Mouse (Mus musculus) stomach, embryonic 15.5 days (tissue): Measurements from ENCODE around the gene H2-T3. TPM values are rescaled to one million over a fixed set of nuclear protein-coding genes. Genes with fewer than 3 reads are reported as not detected.
"Not testable (repeated sequence)": the region's sequence is repeated elsewhere in the genome, so short reads cannot be mapped to it uniquely, and the experiment has no call there.

Experiments used
- ATAC-seq: fragments of 200-750 bp; cut with Nextera tagmentation; 2 replicates; pipeline ENCODE4 v1.8.0; 2017; ENCODE audit warnings: low read depth, moderate number of reproducible peaks, moderate TSS enrichment; ENCODE audit not compliant: insufficient read depth, low FRiP score
- H3K27ac ChIP-seq: fragments of 300-500 bp; sonication (generic); 2 replicates; pipeline ENCODE4 v1.5.1; 2015; ENCODE audit warnings: mild to moderate bottlenecking, inconsistent platforms
- H3K27me3 ChIP-seq: fragments of 300-500 bp; sonication (generic); replicated peaks from 2 replicates; pipeline ENCODE4 v1.6.1; 2015; ENCODE audit warnings: inconsistent platforms
- H3K36me3 ChIP-seq: fragments of 300-500 bp; sonication (generic); 2 replicates; pipeline ENCODE4 v1.6.1; 2015; ENCODE audit warnings: inconsistent platforms
- H3K4me1 ChIP-seq: fragments of 300-500 bp; sonication (generic); 2 replicates; pipeline ENCODE4 v1.6.1; 2015; ENCODE audit warnings: inconsistent platforms
- H3K4me2 ChIP-seq: fragments of 300-500 bp; sonication (generic); 2 replicates; pipeline ENCODE4 v1.6.1; 2015; ENCODE audit warnings: mild to moderate bottlenecking, inconsistent platforms
- H3K4me3 ChIP-seq: fragments of 300-500 bp; sonication (generic); replicated peaks from 2 replicates; pipeline ENCODE4 v1.5.1; 2015; ENCODE audit warnings: inconsistent platforms
- H3K9ac ChIP-seq: fragments of 300-500 bp; sonication (generic); 2 replicates; pipeline ENCODE4 v1.6.1; 2015; ENCODE audit warnings: inconsistent platforms
- H3K9me3 ChIP-seq: fragments of 300-500 bp; sonication (generic); 2 replicates; pipeline ENCODE4 v1.6.1; 2016; ENCODE audit warnings: inconsistent platforms
- WGBS: fragments of 180-500 bp; shearing (Covaris S2); methylation state at CpG from one replicate; pipeline ENCODE4 v1.1.7; 2015; 5-methylcytosine and 5-hydroxymethylcytosine counted together
- polyA plus RNA-seq: library from polyadenylated mRNA; unstranded; fragments of >200 nt; fragmentation: Nextera tagmentation; extraction: Ambion mirVana; gene quantifications from 2 replicates; pipeline ENCODE4 v1.2.1, GENCODE M21; 2015

H2-T3 gene
- polyA plus RNA-seq, 1 experiment from 2014 or later: 4.5 TPM

- H3K4me3 ChIP-seq, H3K4me1 ChIP-seq, H3K36me3 ChIP-seq, H3K9ac ChIP-seq, H3K4me2 ChIP-seq, ATAC-seq, H3K27ac ChIP-seq, H3K9me3 ChIP-seq: not testable (repeated sequence)
- 34% methylated on average over 4 of the region's 4 CpGs for WGBS
- H3K27me3 ChIP-seq: peaks cover 27% of the 10 kb centered on the region
Measured at GRCm38 (mm10) chr17:36151200-36151599, 38.9 kb downstream of the H2-T3 start.

- not testable (repeated sequence) for ATAC-seq, H3K27ac ChIP-seq, H3K4me2 ChIP-seq, H3K4me3 ChIP-seq, H3K9ac ChIP-seq, H3K36me3 ChIP-seq, H3K9me3 ChIP-seq, H3K4me1 ChIP-seq
- WGBS: 73% methylated on average over 5 of the region's 5 CpGs
- peaks cover 27% of the 10 kb centered on the region for H3K27me3 ChIP-seq
Measured at GRCm38 (mm10) chr17:36148468-36148867, 41.6 kb downstream of the H2-T3 start.

DNA sequence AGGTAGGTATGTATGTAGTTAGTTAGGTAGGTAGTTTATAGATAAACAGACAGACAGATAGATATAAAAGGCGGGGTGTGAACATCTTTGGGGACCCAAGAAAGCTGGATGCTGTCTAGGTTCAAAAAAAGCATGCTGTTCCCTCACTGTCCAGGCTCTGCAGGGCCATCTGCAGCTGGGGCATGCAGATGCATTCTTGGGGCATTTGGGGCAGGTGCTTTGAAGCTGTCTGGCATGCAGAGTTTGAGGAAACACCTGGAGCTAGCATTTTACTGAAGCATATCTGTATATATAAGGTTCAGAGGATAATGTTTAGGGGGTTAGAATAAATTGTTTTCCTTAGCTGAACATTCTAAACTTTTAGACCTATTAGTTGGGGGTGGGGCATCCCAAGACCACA, 43.1 kb downstream of the H2-T3 start:
- not testable (repeated sequence) for ATAC-seq, H3K9me3 ChIP-seq, H3K4me1 ChIP-seq, H3K9ac ChIP-seq, H3K36me3 ChIP-seq, H3K27ac ChIP-seq, H3K4me2 ChIP-seq, H3K4me3 ChIP-seq
- peaks cover 27% of the 10 kb centered on the region for H3K27me3 ChIP-seq
- 76% methylated on average over 1 of the region's 1 CpGs for WGBS

GRCm38 (mm10) chr17:36145861-36146156, 44.3 kb downstream of the H2-T3 start:
- H3K9me3 ChIP-seq, H3K9ac ChIP-seq, H3K36me3 ChIP-seq, H3K27ac ChIP-seq, ATAC-seq, H3K4me1 ChIP-seq: not testable (repeated sequence)
- H3K4me3 ChIP-seq: peak overlapping the region; percentile 42
- H3K27me3 ChIP-seq: peaks cover 29% of the 10 kb centered on the region
- WGBS: 3% methylated on average over 12 of the region's 13 CpGs
- H3K4me2 ChIP-seq: peak overlapping the region; percentile 70

DNA sequence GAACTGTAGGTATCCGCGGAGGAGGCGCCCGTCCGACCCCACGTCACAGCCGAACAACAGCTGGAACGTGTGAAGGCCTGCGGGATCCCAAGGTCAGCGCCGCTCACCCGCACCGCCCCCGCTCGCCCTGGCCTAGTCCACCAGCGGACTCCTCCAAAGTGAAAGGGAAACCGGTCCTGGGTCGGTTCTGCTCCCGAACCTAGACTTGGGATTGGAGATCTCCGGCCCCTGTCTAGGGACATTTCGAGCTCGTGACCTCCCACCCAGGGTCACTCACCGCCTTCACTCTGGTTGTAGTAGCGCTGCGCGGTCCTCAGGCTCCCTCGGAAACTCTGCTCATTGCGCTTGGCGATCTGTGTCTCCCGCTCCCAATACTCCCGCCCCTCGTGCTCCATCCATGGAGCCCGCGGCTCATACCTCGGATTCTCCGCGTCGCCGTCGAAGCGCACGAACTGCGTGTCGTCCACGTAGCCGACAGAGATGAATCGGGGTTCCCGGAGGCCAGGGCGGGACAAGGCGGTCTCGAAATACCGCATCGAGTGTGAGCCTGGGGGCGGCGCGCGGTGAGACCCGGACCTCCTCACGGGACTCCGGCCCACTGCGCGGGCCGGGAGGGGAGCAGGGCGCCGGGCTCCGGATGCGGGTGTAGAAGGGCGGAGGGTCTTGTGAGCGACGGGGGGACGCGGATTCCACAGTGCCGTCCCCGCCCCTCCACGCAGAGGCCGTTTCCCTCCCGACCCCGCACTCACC, 44.8 kb downstream of the H2-T3 start:
- Histone ChIP-seq H3K4me1 (peaks cover 10% of the 10 kb centered on the region), H3K27me3 (peaks cover 29% of the 10 kb centered on the region), H3K4me2 (peak overlapping the region; percentile 70), H3K9ac (no peak overlapping the region), H3K4me3 (peak overlapping the region; percentile 42), H3K9me3 (no peaks in the 10 kb centered on the region), H3K27ac (no peak overlapping the region), H3K36me3 (no peaks in the 10 kb centered on the region)
- no peak for ATAC-seq
- 3% methylated on average over 77 of the region's 78 CpGs for WGBS

GRCm38 (mm10) chr17:36136299-36136848, 53.7 kb downstream of the H2-T3 start:
- H3K27me3 ChIP-seq, H3K4me1 ChIP-seq, H3K4me3 ChIP-seq, H3K9me3 ChIP-seq, H3K27ac ChIP-seq, H3K9ac ChIP-seq, ATAC-seq, H3K4me2 ChIP-seq, H3K36me3 ChIP-seq: not testable (repeated sequence)
- 65% methylated on average over 1 of the region's 1 CpGs for WGBS

Other genes with a start within 250 kb of the H2-T3 start
- gene Abcf1, start 220.5 kb downstream of the H2-T3 start, polyA plus RNA-seq: 94.0 and 94.7 TPM in 2 replicates
- gene Gnl1, start 210.4 kb downstream of the H2-T3 start, polyA plus RNA-seq: 41.4 and 47.0 TPM in 2 replicates
- 27.6 and 29.0 TPM in 2 replicates for gene Prr3, start 210.1 kb downstream of the H2-T3 start, polyA plus RNA-seq
- gene H2-T24, start 169.7 kb downstream of the H2-T3 start, polyA plus RNA-seq: 2.6 and 4.2 TPM in 2 replicates
- gene H2-T23, start 157.4 kb downstream of the H2-T3 start, polyA plus RNA-seq: 11.4 and 14.8 TPM in 2 replicates
- gene H2-T22, start 147.5 kb downstream of the H2-T3 start, polyA plus RNA-seq: 17.3 and 18.8 TPM in 2 replicates
- 0.09 and 0.13 TPM in 2 replicates for gene Gm6034, start 147.3 kb downstream of the H2-T3 start, polyA plus RNA-seq
- 0.28 and 0.50 TPM in 2 replicates for gene Gm11127, start 131.9 kb downstream of the H2-T3 start, polyA plus RNA-seq
- not detected in 2 replicates for gene Gm19684, start 68.6 kb downstream of the H2-T3 start, polyA plus RNA-seq
- gene Gm7030, start 60.9 kb downstream of the H2-T3 start, polyA plus RNA-seq: 0.30 TPM in 1 of 2 replicates, not detected in the other
- gene Gm8909, start 21.8 kb downstream of the H2-T3 start, polyA plus RNA-seq: 0.79 and 0.94 TPM in 2 replicates
- 116 and 124 TPM in 2 replicates for gene Rpp21, start 67.8 kb upstream of the H2-T3 start, polyA plus RNA-seq
- 16.4 and 17.3 TPM in 2 replicates for gene Trim39, start 82.0 kb upstream of the H2-T3 start, polyA plus RNA-seq
- not detected in 2 replicates for gene H2-M10.2, start 96.2 kb upstream of the H2-T3 start, polyA plus RNA-seq
- gene H2-M10.1, start 135.9 kb upstream of the H2-T3 start, polyA plus RNA-seq: not detected in 2 replicates
- not detected in 2 replicates for gene H2-M10.3, start 178.1 kb upstream of the H2-T3 start, polyA plus RNA-seq